Mouse (Mus musculus): ENCODE data around the gene Swap70. TPM values are rescaled to one million over a fixed set of nuclear protein-coding genes. Genes with fewer than 3 reads are reported as not detected.

Swap70 gene
- polyA plus RNA-seq (2015; fragmentation: Nextera tagmentation; extraction: Ambion mirVana): 8.5 and 9.9 TPM in 2 replicates

DNA sequence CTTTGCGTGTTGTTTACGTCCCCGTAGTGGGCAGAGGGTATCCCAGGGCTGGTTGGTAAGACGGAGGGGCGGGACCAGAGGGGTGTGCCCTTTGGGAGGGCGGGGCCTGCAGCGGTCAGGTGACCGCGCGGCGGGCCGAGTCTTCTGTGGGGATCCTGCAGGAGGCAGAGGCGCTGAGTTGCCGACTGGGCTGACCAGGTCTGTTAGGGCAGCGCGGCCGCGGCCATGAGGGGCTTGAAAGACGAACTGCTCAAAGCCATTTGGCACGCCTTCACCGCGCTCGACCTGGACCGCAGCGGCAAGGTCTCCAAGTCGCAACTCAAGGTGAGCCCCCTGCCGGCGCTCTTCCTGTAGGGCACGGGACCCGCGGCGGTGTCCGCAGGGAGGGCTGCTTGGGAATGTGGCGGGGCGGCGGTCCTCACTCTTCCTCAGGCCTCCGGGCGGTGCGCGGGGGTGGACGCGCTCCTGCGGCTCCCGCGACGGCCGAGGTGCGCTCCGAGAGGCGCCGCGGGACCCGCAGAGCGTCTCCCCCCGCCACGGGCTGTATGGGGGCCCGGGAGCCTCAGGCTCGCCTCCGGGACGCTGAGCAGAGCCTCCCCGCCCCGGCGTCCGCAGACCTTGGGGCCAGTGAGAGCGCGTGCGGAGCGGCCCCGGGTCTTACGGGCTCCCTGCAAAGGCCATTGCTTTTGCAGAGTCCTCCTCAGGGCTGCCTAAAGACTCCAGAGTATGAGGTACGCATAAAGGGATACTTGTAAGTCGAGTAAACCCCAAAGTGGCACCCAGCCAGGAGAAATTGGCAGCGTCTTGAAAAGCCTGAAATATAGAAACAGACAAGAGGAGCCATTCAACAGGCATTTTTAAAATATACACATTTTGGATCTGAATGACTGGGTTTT, at the start of gene Swap70:
Gene Swap70, plus strand, starts transcription at position 126 of the 896 bp plus-strand sequence.
- Histone ChIP-seq H3K27ac (ENCODE audit: low read length) (peak within 1 kb of the TSS; percentile 40), H3K4me1 (ENCODE audit: control insufficient read depth, insufficient read depth, low read length) (no peaks in the 10 kb centered on the region; the same call in 1 of the 2 replicates), H3K9me3 (replicated peaks; ENCODE audit: control insufficient read depth, low read length, poor library complexity, severe bottlenecking) (no peaks in the 10 kb centered on the region), H3K9ac (ENCODE audit: low read depth, low read length) (peak within 1 kb of the TSS; percentile 72), H3K4me3 (ENCODE audit: low read depth, low read length) (peak within 1 kb of the TSS; percentile 79), H3K27me3 (ENCODE audit: control insufficient read depth, insufficient read depth, low read depth, low read length) (peaks cover 3% of the 10 kb centered on the region; the same call in 1 of the 2 replicates), H3K36me3 (ENCODE audit: control insufficient read depth, insufficient read depth, low read length) (no peaks in the 10 kb centered on the region), H3K4me2 (ENCODE audit: low read length) (peak within 1 kb of the TSS; percentile 90)
- WGBS: 0% methylated on average over 68 of the region's 73 CpGs
- ATAC-seq: peak; percentile 98

DNA sequence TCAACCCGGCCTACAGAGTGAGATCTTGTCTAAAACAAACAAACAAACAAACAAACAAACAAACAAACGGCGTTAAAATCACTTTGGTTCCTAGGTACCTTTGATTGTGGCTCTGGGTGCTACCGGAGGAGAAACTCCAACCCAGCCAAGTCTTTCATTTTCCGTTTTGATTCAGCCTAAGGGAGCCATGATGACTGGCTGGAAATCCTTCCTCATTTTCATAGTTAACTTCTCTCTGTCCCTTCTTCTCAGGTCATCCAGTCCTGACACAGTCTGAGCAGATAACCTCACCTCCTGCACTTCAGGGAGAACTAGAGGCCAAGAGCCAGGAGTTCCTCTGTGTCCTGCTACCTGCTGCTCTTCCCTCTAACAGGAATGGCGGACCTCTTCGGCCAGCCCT, 42.3 kb upstream of the Swap70 start:
- H3K27ac ChIP-seq (ENCODE audit: low read length): no peak overlapping the region
- 93% methylated on average over 7 of the region's 7 CpGs for WGBS

DNA sequence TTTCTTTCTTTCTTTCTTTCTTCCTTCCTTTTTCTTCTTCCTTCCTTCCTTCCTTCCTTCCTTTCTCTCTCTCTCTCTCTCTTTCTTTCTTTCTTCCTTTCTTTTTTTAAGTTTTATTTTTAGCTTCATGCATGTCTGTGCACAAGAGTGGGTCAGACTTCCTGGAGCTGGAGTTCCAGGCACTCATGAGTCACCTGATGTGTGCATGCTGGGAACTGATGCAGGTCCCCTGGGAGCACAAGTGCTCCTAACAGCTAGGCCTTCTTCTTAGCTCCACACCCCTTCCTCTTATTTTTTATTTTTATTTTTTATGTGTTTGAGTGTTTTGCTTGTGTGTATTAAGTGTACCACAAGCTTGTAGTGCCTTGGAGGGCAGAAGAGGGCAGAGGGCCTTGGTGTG, 40.9 kb upstream of the Swap70 start:
- Histone ChIP-seq H3K36me3 (ENCODE audit: control insufficient read depth, insufficient read depth, low read length) (no peaks in the 10 kb centered on the region), H3K4me2 (ENCODE audit: low read length) (no peak overlapping the region), H3K27ac (ENCODE audit: low read length) (no peak overlapping the region), H3K4me3 (ENCODE audit: low read depth, low read length) (no peak overlapping the region), H3K4me1 (ENCODE audit: control insufficient read depth, insufficient read depth, low read length) (no peaks in the 10 kb centered on the region), H3K9me3 (replicated peaks; ENCODE audit: control insufficient read depth, low read length, poor library complexity, severe bottlenecking) (no peaks in the 10 kb centered on the region), H3K9ac (ENCODE audit: low read depth, low read length) (no peak overlapping the region), H3K27me3 (ENCODE audit: control insufficient read depth, insufficient read depth, low read depth, low read length) (no peaks in the 10 kb centered on the region)
- ATAC-seq: no peak

More for the DNA sequence above, 42.3 kb upstream of the Swap70 start:
- Histone ChIP-seq H3K27me3 (ENCODE audit: control insufficient read depth, insufficient read depth, low read depth, low read length) (no peaks in the 10 kb centered on the region), H3K9me3 (replicated peaks; ENCODE audit: control insufficient read depth, low read length, poor library complexity, severe bottlenecking) (no peaks in the 10 kb centered on the region), H3K4me3 (ENCODE audit: low read depth, low read length) (no peak overlapping the region), H3K9ac (ENCODE audit: low read depth, low read length) (no peak overlapping the region), H3K36me3 (ENCODE audit: control insufficient read depth, insufficient read depth, low read length) (no peaks in the 10 kb centered on the region), H3K4me2 (ENCODE audit: low read length) (no peak overlapping the region), H3K4me1 (ENCODE audit: control insufficient read depth, insufficient read depth, low read length) (no peaks in the 10 kb centered on the region)
- no peak for ATAC-seq

DNA sequence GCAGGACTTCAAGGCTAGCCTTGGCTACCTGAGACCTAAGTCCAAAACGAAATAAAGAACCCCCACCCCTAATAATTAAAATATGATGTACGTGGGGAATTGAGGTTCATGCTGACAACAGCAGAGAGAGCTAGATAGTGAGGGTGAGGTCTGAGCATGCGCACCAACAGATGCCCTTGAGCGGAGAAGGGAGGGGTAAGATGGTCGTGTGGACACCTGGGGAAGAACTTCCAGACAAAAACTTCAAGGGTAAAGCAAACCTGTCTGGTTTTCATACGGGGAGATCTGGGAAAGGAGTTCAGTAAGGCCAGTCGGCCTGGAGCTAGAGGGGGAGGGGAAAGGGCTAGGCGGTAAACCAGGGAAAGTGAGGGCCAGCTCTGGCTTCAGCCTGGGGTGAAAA, 40.1 kb upstream of the Swap70 start:
- Histone ChIP-seq H3K9ac (ENCODE audit: low read depth, low read length) (no peak overlapping the region), H3K27ac (ENCODE audit: low read length) (no peak overlapping the region), H3K36me3 (ENCODE audit: control insufficient read depth, insufficient read depth, low read length) (no peaks in the 10 kb centered on the region), H3K27me3 (ENCODE audit: control insufficient read depth, insufficient read depth, low read depth, low read length) (no peaks in the 10 kb centered on the region), H3K4me3 (ENCODE audit: low read depth, low read length) (no peak overlapping the region), H3K9me3 (replicated peaks; ENCODE audit: control insufficient read depth, low read length, poor library complexity, severe bottlenecking) (no peaks in the 10 kb centered on the region), H3K4me1 (ENCODE audit: control insufficient read depth, insufficient read depth, low read length) (no peaks in the 10 kb centered on the region), H3K4me2 (ENCODE audit: low read length) (no peak overlapping the region)
- no peak for ATAC-seq
- WGBS: 69% methylated on average over 8 of the region's 8 CpGs

DNA sequence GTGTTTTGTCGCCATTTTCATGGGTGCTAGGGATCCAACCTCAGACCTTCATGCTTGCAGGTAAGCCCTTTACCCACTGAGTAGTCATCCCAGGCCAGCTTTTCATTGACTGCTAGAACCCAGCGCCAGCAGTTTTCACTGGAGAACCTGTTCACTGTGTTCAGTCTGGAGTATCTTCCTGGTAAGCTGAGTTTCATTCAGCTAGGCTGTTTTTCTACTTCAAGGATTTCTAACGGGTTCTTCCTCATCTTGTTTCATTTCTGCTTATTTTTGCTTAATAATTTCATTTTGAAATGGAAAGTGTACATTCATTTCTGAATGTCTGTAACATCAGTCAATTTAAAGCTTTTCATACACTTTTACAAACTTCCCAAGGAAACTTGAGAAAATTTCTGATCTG, 36.9 kb upstream of the Swap70 start:
- Histone ChIP-seq H3K9ac (ENCODE audit: low read depth, low read length) (no peak overlapping the region), H3K9me3 (replicated peaks; ENCODE audit: control insufficient read depth, low read length, poor library complexity, severe bottlenecking) (no peaks in the 10 kb centered on the region), H3K27ac (ENCODE audit: low read length) (no peak overlapping the region), H3K4me2 (ENCODE audit: low read length) (no peak overlapping the region), H3K27me3 (ENCODE audit: control insufficient read depth, insufficient read depth, low read depth, low read length) (no peaks in the 10 kb centered on the region), H3K4me3 (ENCODE audit: low read depth, low read length) (no peak overlapping the region), H3K4me1 (ENCODE audit: control insufficient read depth, insufficient read depth, low read length) (no peaks in the 10 kb centered on the region), H3K36me3 (ENCODE audit: control insufficient read depth, insufficient read depth, low read length) (no peaks in the 10 kb centered on the region)
- WGBS: 89% methylated on average over 3 of the region's 3 CpGs
- no peak for ATAC-seq

DNA sequence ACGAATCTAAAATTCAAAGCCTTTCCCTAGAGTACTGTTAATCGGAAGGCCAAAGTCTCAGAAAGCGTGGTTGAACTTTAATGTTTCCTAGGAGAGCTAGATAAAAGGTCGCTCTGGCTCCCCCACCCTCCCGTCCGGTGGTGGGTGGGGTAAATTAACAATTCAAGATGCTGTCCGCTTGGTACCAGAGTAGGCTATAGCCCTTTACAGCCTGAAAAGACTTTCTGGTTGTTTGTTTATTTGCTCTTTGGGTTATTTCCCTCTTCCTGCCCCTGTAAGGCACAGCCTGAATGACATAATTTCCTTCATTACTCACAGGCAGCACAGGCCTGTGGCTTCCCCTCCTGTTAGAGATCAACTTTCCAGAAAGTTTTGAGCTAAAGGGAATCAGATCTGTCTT, 31.6 kb upstream of the Swap70 start:
- WGBS: 62% methylated on average over 7 of the region's 7 CpGs
- no peaks in the 10 kb centered on the region for H3K4me1 ChIP-seq (ENCODE audit: control insufficient read depth, insufficient read depth, low read length)
- H3K27ac ChIP-seq (ENCODE audit: low read length): no peak overlapping the region
- no peaks in the 10 kb centered on the region for H3K36me3 ChIP-seq (ENCODE audit: control insufficient read depth, insufficient read depth, low read length)
- no peak overlapping the region for H3K9ac ChIP-seq (ENCODE audit: low read depth, low read length)
- ATAC-seq: no peak
- H3K4me2 ChIP-seq (ENCODE audit: low read length): no peak overlapping the region
- H3K4me3 ChIP-seq (ENCODE audit: low read depth, low read length): no peak overlapping the region
- H3K9me3 ChIP-seq (replicated peaks; ENCODE audit: control insufficient read depth, low read length, poor library complexity, severe bottlenecking): no peaks in the 10 kb centered on the region
- H3K27me3 ChIP-seq (ENCODE audit: control insufficient read depth, insufficient read depth, low read depth, low read length): no peaks in the 10 kb centered on the region

DNA sequence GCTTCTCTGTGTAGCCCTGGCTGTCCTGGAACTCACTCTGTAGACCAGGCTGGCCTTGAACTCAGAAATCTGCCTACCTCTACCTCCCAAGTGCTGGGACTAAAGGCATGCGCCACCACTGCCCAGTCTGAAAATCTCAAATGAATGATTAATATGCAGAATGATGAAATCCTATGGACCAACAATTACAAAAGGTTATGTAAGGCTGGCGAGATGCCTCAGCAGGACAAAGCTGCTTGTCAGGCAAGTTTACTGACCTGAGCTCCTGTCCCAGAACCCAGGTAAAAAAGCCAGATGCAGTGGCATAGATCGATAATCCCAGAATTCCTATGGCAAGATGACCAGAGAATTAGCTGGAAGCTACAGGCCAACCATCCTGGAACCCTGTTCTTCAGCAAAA, 28.3 kb upstream of the Swap70 start:
- Histone ChIP-seq H3K27me3 (ENCODE audit: control insufficient read depth, insufficient read depth, low read depth, low read length) (no peaks in the 10 kb centered on the region), H3K9me3 (replicated peaks; ENCODE audit: control insufficient read depth, low read length, poor library complexity, severe bottlenecking) (no peaks in the 10 kb centered on the region), H3K9ac (ENCODE audit: low read depth, low read length) (no peak overlapping the region), H3K4me2 (ENCODE audit: low read length) (no peak overlapping the region), H3K4me1 (ENCODE audit: control insufficient read depth, insufficient read depth, low read length) (no peaks in the 10 kb centered on the region), H3K36me3 (ENCODE audit: control insufficient read depth, insufficient read depth, low read length) (no peaks in the 10 kb centered on the region), H3K4me3 (ENCODE audit: low read depth, low read length) (no peak overlapping the region), H3K27ac (ENCODE audit: low read length) (no peak overlapping the region)
- ATAC-seq: no peak
- WGBS: 91% methylated on average over 3 of the region's 3 CpGs

DNA sequence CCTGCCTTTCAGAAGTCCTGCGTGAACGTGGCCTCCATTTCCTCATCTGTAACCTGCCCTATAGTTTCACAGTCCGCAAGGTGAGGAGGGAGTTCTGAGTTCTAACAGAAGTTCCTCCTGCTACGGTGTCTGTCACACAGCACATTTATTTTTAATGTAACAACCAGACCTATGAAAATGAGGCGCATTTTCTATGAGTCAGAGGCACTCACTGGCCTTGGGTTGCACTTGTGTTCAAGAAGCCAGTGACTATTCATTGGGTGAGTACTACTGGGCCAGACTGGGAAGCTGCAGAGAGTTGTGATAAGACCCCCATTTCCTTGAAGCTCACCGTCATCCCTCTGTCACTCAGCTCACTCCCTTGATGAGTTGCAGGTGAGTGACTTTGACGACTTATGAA, 24.3 kb upstream of the Swap70 start:
- ATAC-seq: no peak
- Histone ChIP-seq H3K27ac (ENCODE audit: low read length) (no peak overlapping the region), H3K4me2 (ENCODE audit: low read length) (no peak overlapping the region), H3K36me3 (ENCODE audit: control insufficient read depth, insufficient read depth, low read length) (no peaks in the 10 kb centered on the region), H3K9me3 (replicated peaks; ENCODE audit: control insufficient read depth, low read length, poor library complexity, severe bottlenecking) (no peaks in the 10 kb centered on the region), H3K27me3 (ENCODE audit: control insufficient read depth, insufficient read depth, low read depth, low read length) (no peaks in the 10 kb centered on the region), H3K4me3 (ENCODE audit: low read depth, low read length) (no peak overlapping the region), H3K4me1 (ENCODE audit: control insufficient read depth, insufficient read depth, low read length) (no peaks in the 10 kb centered on the region), H3K9ac (ENCODE audit: low read depth, low read length) (no peak overlapping the region)
- 89% methylated on average over 7 of the region's 7 CpGs for WGBS

DNA sequence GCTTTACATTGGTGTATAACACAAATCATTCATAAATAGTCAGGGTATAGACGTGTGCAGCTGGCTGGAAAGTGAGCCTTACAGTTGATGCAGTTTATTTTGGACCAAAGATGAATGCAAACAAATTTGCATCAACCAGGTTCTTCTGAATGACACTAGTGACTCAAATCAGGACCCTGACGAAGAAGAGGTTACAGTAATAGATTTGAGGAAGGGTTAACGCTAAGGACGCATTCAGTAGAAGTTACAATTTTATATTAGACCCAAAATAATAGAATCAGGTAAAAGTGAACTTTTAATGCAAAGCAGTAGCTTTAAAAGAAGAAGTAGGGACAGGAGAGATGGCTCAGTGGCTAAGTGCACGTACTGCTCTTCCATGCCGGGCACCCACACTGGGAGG, 19.6 kb upstream of the Swap70 start:
- WGBS: 96% methylated on average over 6 of the region's 6 CpGs
- H3K27me3 ChIP-seq (ENCODE audit: control insufficient read depth, insufficient read depth, low read depth, low read length): no peaks in the 10 kb centered on the region
- H3K4me2 ChIP-seq (ENCODE audit: low read length): no peak overlapping the region
- no peak for ATAC-seq
- H3K4me1 ChIP-seq (ENCODE audit: control insufficient read depth, insufficient read depth, low read length): no peaks in the 10 kb centered on the region
- H3K36me3 ChIP-seq (ENCODE audit: control insufficient read depth, insufficient read depth, low read length): no peaks in the 10 kb centered on the region
- no peak overlapping the region for H3K9ac ChIP-seq (ENCODE audit: low read depth, low read length)
- no peak overlapping the region for H3K4me3 ChIP-seq (ENCODE audit: low read depth, low read length)
- H3K27ac ChIP-seq (ENCODE audit: low read length): no peak overlapping the region
- H3K9me3 ChIP-seq (replicated peaks; ENCODE audit: control insufficient read depth, low read length, poor library complexity, severe bottlenecking): peaks cover 8% of the 10 kb centered on the region; the same call in 1 of the 2 replicates

Data from midbrain, embryonic 16.5 days (tissue).